Mouse (Mus musculus) ovary, adult 18-20 months (tissue): Measurements from ENCODE around the gene F11r.
"Not testable (repeated sequence)": the region's sequence is repeated elsewhere in the genome, so short reads cannot be mapped to it uniquely, and the experiment has no call there.

ENCODE experiments used
- DNase-seq: peaks from one replicate; pipeline ENCODE4 v3.0.0; 2022; ENCODE audit warnings: low spot score, mixed read lengths

Gene F11r

DNA sequence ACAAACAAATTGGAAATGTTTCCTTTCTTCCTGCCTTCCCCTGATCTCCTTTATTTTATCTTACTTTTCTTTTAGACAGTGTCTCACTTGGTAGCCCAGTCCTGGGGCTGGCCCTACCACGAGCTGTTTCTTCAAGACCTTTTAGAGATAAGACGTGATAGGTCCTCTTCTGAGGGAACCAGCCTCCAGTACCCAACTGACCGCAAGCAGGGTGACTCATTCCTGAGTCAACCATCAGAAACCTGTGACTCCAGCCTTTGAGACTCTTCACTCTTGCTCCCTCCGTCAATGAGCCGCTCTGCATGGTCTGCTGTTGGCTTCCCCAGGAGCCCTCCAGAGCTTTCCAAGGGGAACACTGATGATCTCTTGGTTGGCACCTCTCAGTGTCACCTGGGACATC lies 33.6 kb downstream of the F11r start:
- no peak for DNase-seq

DNA sequence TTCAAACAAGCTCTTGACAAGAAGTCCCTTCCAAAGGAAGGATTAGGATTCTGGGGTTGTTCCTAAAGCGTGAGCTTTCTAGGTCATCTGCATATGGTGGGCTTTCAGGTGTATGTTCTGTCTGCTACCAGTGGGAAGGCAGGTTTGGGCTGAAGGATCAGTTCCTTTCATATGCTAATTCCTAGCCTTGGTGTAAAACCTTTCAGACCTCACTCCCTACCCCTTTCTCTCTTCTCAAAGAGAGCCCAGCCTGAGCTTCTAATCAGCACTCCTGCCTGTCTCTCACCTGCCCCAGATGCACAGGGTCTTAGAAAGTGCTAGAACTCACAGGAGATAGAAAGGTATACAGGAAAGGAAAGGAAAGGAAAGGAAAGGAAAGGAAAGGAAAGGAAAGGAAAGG lies 34.1 kb downstream of the F11r start:
- DNase-seq = no peak

DNA sequence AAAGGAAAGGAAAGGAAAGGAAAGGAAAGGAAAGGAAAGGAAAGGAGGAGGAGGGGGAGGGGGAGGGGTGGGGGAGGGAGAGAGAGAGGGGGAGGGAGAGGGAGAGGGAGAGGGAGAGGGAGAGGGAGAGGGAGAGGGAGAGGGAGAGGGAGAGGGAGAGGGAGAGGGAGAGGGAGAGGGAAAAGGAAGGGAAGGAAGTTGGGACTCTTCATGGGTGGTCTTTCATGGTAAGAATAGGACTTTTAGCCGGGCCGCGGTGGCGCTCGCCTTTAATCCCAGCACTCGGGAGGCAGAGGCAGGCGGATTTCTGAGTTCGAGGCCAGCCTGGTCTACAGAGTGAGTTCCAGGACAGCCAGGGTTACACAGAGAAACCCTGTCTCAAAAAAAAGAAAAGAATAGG lies 34.6 kb downstream of the F11r start:
- DNase-seq = not testable (repeated sequence)

DNA sequence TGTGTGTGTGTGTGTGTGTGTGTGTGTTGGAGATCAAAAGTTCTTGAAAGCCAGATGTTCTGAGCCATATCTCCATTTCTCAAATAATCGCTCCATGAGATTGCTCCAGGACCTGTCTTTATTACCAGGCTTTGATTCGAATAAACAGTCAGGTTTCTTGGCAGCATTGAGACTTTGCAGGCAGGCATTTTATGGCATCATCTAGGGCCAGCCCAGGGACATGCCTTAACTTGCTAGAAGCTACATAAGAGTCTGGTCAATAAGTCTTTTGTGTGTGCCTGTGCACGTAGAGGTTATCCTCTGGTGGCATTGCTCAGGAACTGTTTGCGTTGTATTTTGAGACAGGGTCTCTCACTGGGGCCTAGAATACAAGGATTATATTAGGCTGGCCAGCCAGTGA lies 36.2 kb downstream of the F11r start:
- no peak for DNase-seq

DNA sequence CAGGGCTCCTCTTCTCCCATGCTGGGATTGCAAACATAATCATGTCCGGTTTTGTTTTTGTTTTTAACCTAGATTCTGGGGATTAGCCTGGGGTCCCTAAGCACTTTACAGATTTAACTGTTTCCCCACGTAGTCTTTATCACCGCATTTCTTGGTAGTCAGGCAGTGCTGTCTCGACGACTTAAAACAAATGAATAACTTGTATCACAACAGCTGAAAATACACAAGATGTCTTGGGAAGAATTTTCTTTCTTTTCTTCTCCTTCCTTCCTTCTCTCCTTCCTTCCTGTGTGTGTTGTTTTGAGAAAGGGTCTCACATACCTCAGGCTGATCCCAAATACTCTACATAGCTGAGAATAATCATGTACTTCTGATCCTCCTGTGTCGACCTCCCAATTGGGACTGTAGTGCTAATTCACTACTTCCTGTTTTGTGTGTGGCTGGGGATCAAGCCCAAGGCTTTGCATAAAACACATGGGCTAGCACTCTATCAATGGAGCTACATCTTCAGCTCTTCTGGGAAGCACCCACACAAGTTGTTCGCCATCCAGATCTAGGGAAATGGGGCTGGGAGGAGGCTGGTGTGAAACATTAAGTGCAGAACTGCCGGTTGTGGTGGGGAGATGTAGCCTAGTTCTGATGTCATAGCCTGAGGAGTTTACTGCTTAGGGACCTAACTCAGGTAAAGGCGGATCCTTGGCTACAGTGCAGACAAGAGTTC lies 36.7 kb downstream of the F11r start:
- no peak for DNase-seq

- DNase-seq = no peak
Observed at GRCm38 (mm10) chr1:171477123-171477522, 39.8 kb downstream of the F11r start.

DNA sequence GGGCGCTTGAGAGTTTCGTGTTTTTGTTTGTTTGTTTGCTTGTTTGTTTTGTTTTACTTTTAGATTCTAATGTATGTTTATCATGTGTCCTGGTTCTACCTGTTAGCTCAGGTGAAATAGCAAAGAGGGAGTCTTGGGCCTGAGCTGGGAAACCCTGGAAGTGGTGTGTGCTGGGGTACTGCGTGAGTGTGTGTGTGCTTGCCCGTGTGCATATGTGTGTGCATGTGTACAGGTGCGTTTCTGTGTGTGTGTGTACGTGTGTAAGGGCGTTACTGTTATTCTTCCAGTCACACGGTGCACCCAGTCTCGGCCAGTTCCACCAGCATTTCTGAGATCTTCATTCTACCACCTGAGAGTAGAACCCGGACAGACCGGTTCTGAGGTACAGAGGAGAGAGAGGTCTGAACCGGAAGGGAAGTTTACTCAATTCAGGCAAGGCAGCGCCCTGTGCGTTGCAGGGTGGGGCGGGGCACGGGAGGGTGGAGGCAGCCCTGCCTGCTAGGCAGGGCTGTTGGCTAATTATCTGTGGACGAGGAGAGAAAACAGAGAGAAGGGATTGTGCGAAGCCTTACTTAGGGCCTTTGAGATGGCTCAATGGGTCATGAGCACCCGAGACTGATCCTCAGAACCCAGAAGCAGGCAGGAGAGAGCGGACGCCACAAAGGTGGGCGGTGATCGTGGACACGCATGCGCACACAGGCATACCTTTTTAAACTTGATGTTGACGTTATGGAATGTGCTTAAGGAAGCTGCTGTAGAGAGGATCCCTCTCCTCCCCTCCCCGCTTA lies 40.6 kb downstream of the F11r start:
- no peak for DNase-seq

GRCm38 (mm10) chr1:171478968-171479367 lies 41.6 kb downstream of the F11r start:
- no peak for DNase-seq

GRCm38 (mm10) chr1:171494241-171494640 lies 56.9 kb downstream of the F11r start:
- DNase-seq = no peak

GRCm38 (mm10) chr1:171495371-171495770 lies 58.0 kb downstream of the F11r start:
- DNase-seq = no peak

DNA sequence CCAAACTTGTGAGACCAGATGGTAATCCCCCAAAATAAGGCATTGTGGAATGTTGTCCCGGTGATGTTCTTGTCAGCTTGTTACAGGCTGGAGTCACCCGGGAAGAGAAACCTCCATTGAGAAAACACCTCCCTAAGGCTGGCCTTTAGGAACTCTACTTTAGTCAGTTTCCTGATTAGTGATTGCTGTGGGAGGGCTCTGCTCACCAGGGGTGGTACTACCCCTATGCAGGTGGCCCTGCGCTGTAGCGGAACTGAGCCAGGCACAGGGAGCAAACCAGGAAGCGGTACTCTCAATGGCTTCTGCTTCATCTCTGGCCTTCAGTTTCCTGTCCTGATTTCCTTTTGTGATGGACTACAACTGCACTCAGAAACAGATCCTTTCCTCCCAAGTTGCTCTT lies 62.5 kb downstream of the F11r start:
- DNase-seq = no peak

DNA sequence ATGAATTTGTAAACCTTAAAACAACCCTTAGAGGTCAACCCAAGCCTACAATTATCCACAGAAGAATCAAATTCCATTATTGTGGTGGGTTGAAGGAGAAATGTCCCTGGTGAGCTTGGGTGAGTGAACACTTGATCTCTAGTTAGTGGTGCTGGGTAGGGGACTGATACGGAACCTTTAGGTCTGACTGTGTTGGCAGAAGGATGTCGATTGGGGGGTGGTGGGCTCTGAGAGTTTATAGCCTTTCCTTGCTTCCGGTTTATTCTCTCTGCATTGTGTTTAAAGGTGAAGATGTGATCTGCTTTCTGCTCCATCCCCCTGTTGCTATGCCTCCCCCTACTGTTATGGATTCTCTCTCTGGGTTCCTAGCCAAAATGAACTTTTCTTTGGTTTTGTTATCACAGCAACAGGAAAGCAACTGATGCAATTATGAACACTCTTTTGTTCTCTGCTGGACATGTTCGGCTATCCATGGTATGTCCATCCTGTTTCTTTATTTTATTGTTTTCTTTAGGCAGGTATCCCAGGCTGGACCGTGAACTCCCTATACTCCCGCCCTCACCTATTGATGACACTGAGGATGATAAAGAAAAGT lies 63.8 kb downstream of the F11r start:
- DNase-seq = no peak

DNA sequence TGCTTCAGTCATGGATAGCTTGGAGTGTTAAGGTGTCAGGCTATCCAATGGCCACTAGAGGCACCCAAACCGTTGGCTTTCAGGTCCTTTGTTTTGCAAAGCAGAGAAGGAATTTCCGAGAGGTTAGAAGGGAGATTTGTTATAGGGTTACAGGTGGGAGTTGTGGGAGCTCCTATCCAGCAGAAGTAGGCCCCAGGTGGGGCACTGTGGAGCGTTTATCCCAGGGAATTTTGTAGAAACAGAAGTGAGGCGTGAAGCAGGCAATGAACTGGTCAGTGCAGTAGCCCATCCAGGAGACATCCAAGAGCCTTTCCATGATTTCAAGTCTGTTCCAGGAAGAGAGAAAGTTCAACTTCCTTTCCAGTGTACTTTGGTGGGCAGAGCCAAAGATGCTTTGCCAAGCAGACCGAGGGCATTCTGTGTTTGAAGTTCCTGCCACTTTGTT lies 64.3 kb downstream of the F11r start:
- DNase-seq = no peak

DNA sequence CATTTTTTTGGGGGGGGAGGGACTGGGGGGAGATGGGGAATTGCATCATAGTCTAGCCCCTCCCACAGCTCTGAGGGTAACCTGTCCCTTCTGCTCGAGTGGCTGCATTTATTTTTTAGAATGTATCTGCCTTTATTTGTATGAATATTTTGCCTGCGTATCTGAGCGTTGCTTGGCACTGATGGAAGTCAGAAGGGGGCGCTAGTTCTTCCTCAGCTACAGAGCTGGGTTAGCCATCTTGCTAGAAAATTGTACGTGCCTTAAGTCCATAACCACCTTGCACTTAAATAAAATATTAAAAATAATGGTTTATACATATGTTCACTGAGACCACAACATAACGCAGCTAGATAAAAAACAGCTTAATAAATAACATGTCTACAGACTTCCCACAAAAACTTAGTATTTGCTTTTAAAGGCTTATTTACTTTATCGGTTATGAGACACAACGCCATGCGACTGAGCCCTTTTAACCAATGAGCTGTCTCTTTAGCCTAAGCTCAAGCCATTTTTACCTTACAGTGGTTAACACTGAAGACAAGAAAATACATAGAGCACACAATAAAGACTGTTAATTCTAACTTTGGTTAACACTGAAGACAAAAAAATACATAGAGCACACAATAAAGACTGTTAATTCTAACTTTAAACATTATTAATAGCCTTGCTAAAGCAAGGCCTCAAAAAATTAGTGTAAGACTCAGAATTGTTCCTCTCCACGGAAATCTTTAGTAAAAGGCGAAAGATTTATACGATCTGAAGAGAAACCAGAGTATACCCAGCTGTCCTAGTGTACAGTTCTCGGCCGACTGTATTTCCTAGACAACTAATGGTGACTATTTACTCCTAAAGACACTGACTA lies 65.3 kb downstream of the F11r start:
- no peak for DNase-seq

- DNase-seq = peak; percentile 91
Observed at GRCm38 (mm10) chr1:171503250-171503591, 65.9 kb downstream of the F11r start, which contains the start of gene Alyref2. TSS of gene Alyref2 (plus strand) at chr1:171503478.

GRCm38 (mm10) chr1:171503592-171504291 lies 66.4 kb downstream of the F11r start:
- peak; percentile 32 for DNase-seq

- DNase-seq = no peak
Observed at GRCm38 (mm10) chr1:171504586-171504985, 67.3 kb downstream of the F11r start.

GRCm38 (mm10) chr1:171513234-171513633 lies 75.9 kb downstream of the F11r start:
- no peak for DNase-seq

GRCm38 (mm10) chr1:171513760-171514159 lies 76.4 kb downstream of the F11r start:
- DNase-seq = no peak
